ENCODE assay signal across 19 mouse cellular contexts in the genomic region with DNA sequence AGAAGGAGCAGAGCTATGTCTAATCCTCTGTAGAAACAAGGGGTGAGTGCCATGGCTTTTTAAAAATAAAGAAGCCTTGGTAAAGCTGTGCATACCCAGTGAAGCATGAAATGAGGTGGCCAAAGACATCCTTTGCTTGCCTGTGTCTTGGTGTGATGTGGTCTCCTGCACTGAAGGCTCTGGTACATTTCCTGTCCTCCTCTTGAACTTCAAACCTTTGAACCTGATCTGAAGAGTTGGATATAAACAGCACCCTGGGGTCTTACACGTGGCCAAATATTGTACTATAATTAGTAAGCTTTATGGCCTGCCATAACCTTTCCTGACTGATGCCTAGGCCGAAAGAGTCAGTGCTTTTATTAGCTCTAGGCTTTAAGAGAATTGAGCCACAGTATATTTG.
A peak's percentile ranks its signal among the peaks of the same experiment; 100 is the strongest.
DNase-seq lines count a peak whose midpoint lies in the region; ATAC-seq lines count a peak whose summit lies in the region.
"Had no signal": no experiment of that assay in that cellular context is flagged by ENCODE, and none has a peak within 500 bp of the region (broad histone marks: within the 10 kb centered on the region; RNA-seq: fewer than 3 reads in every experiment).

No protein-coding gene starts in this region.

- 16% methylated on average over 2 of the region's 2 CpGs for WGBS in neural tube, embryonic 11.5 days

- H3K27ac ChIP-seq in neural tube, embryonic 11.5 days (ENCODE audit: low read depth, low read length): no peak overlapping the region
- H3K27ac ChIP-seq: embryonic facial prominence, embryonic 10.5 days; forebrain, embryonic 12.5 days; heart, embryonic 15.5 days had no signal

- peak; percentile 36; the same call in 1 of the 2 replicates for ATAC-seq in neural tube, embryonic 11.5 days (ENCODE audit: insufficient read depth, low FRiP score, low TSS enrichment)

- no peak overlapping the region for H3K9ac ChIP-seq in neural tube, embryonic 11.5 days (ENCODE audit: low read length)
- H3K9ac ChIP-seq: forebrain, embryonic 12.5 days; heart, embryonic 15.5 days had no signal

- no peak overlapping the region for H3K4me3 ChIP-seq in neural tube, embryonic 11.5 days (ENCODE audit: low read depth, low read length)
- H3K4me3 ChIP-seq: embryonic facial prominence, embryonic 10.5 days; forebrain, embryonic 12.5 days; heart, embryonic 15.5 days had no signal

- no peaks in the 10 kb centered on the region for H3K27me3 ChIP-seq in neural tube, embryonic 11.5 days (ENCODE audit: control insufficient read depth, insufficient read depth, low read length)
- H3K27me3 ChIP-seq: forebrain, embryonic 12.5 days; heart, embryonic 15.5 days had no signal

- no peak overlapping the region for H3K4me2 ChIP-seq in neural tube, embryonic 11.5 days (ENCODE audit: low read depth)
- H3K4me2 ChIP-seq: forebrain, embryonic 12.5 days; heart, embryonic 15.5 days had no signal

- peaks cover 11% of the 10 kb centered on the region; the same call in 1 of the 2 replicates for H3K4me1 ChIP-seq in neural tube, embryonic 11.5 days (ENCODE audit: control insufficient read depth, insufficient read depth, low read length)

- H3K36me3 ChIP-seq in neural tube, embryonic 11.5 days (ENCODE audit: control insufficient read depth, insufficient read depth, low read length): no peaks in the 10 kb centered on the region
- H3K36me3 ChIP-seq: embryonic facial prominence, embryonic 10.5 days; forebrain, embryonic 12.5 days; heart, embryonic 15.5 days had no signal

- peak; percentile 11 for DNase-seq in embryo, embryonic 10 days (ENCODE audit: low spot score)
- no peak for DNase-seq in embryo, embryonic 9.5 days (ENCODE audit: extremely low spot score)
- peak; percentile 54 for DNase-seq in kidney, adult 9 months
- DNase-seq in kidney, postnatal 25 days: no peak
- DNase-seq in neural tube, embryonic 11.5 days (ENCODE audit: low spot score): no peak
- no peak for DNase-seq in neural tube, embryonic 10.5 days (ENCODE audit: extremely low spot score, low spot score)
- DNase-seq in skeletal muscle tissue, adult 2 months (ENCODE audit: low read depth, low spot score): peak; percentile 74
- no peak for DNase-seq in layer of hippocampus, adult 8-10 months (ENCODE audit: low spot score in 2 of 2)
- DNase-seq: adrenal gland, postnatal 25 days; cerebellum, adult 11 months; cerebellum, postnatal 14 days; gastrocnemius, postnatal 25 days; heart, postnatal 4 days; lung, adult 18-20 months; lung, postnatal 14 days; right cerebral cortex, postnatal 14 days had no signal

- no peaks in the 10 kb centered on the region for H3K9me3 ChIP-seq in neural tube, embryonic 11.5 days (ENCODE audit: control insufficient read depth, low read length)
- H3K9me3 ChIP-seq: embryonic facial prominence, embryonic 10.5 days; forebrain, embryonic 12.5 days; heart, embryonic 15.5 days had no signal

Comparison
In these comparisons a context has a peak if more than half of its experiments do, and no peak if none do; other contexts are left out.
1. DNase-seq: peak in embryo, embryonic 10 days (single experiment), kidney, adult 9 months (single experiment) and skeletal muscle tissue, adult 2 months (single experiment); none in embryo, embryonic 9.5 days (single experiment), kidney, postnatal 25 days (0 of 2), neural tube, embryonic 11.5 days (single experiment), neural tube, embryonic 10.5 days (single experiment) and layer of hippocampus, adult 8-10 months (0 of 2).